Mouse (Mus musculus): ENCODE measurements around the gene 1700020N01Rik. TPM values are rescaled to one million over a fixed set of nuclear protein-coding genes. Genes with fewer than 3 reads are reported as not detected.

1700020N01Rik gene
- polyA plus RNA-seq, 1 experiment, result not detected

DNA sequence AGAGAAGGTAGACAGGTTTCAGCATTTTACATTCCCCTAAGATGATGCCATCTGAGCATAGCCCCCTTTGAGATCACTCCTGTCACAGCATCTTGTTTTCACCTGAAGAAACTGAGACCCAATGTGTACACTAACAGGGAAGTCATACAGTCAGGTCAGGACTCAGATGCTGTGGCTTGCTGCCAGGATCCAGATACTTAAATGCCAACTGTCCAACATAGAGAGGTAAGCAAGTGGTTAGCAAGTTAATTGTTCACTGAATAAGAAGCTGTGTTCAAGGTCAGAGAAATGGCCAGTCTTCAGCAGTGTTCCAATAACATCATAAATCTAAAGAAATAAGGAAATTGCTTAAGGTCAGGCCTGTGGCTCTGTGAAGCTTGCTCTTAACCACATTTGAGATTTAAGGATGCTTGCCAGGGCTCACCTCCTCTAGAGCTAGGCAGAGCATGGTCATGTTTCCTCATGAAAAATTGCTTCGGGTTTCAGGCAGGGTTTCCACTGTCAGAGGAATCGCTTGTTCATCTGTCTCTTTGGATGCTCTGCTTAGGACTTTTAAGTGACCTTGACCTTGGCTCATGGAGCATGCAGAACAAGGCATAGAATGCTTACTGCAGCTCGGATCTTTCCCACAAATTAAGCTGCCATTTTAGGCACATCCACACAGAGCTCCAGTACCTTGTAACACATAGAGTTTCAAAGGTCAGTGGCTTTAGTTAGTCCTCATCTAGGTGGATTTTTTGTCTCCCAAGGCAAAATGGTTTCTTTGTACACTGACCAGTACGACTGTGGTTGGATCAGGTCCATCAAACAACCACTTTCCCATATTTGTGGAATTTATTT, 20.3 kb downstream of the 1700020N01Rik start:
- TF ChIP-seq POLR2A (IDR thresholded peaks at IDR 0.05; ENCODE audit: insufficient read depth, low read depth, low read length) (no peak), CTCF (IDR thresholded peaks at IDR 0.05; ENCODE audit: insufficient read depth, low read depth, low read length) (no peak)
- no peaks in the 10 kb centered on the region for H3K4me1 ChIP-seq (ENCODE audit: control insufficient read depth, insufficient read depth, low read length)
- H3K4me3 ChIP-seq (ENCODE audit: insufficient read depth, low read depth, low read length), result no peak overlapping the region
- no peak overlapping the region for H3K27ac ChIP-seq (ENCODE audit: insufficient read depth, low read depth, low read length)
- 92% methylated on average over 4 of the region's 4 CpGs for WGBS

DNA sequence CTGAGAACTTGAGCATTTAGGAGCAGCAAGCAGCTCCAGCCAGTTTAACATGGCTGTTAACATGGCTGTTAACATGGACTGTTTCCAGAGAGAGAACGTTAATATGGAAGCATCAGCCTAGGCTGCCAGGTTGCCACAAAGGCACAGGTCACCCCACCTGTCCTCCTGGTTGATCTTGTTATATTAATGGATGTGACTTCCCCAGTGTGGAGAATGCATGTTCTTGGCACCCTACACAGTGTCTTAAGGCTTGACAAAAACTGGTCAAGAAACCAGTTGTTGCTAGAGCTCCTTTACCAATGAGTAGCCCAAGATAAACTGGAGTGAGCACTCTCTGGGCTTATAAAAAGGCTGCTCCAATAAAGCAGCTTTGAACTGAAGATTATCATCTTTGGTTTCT, 21.6 kb downstream of the 1700020N01Rik start:
- 92% methylated on average over 1 of the region's 1 CpGs for WGBS
- H3K27ac ChIP-seq (ENCODE audit: insufficient read depth, low read depth, low read length), result no peak overlapping the region
- no peak overlapping the region for H3K4me3 ChIP-seq (ENCODE audit: insufficient read depth, low read depth, low read length)
- H3K4me1 ChIP-seq (ENCODE audit: control insufficient read depth, insufficient read depth, low read length), result no peaks in the 10 kb centered on the region
- TF ChIP-seq POLR2A (IDR thresholded peaks at IDR 0.05; ENCODE audit: insufficient read depth, low read depth, low read length), result no peak
- no peak for TF ChIP-seq CTCF (IDR thresholded peaks at IDR 0.05; ENCODE audit: insufficient read depth, low read depth, low read length)

DNA sequence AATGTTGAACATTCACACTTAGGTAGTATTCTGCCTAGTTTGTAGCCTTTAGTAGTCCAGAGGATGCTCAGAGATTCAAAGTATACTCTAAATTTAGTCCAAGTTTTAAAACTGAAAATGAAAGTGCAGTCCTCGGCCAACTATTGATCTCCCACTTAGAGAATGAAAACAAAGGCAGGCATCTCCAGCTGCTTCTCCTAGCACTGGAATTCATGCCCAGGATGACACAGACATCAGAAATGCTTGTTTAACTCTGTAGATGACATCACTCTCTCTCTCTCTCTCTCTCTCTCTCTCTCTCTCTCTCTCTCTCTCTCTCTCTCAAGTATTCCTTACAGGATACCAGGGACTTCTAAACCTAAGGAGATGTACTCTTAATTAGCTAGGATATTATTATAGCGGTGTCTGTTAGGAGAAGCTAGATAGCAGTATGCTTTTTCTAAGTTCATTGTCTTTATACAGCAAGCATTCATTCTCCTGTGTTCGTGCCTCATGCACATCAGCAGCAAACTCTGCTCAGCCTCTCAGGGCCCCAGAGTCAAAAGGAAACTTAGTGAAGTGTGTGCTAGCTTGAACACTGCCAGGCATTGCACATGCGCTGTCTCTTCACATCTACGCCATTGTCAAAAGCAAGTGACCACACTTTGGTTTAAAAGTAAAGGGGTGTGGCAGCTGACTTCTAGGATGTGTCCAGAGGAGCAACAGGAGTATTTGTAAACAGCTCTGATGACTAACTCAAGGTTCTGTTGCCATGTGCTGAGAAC, 26.0 kb downstream of the 1700020N01Rik start:
- Histone ChIP-seq H3K4me1 (ENCODE audit: control insufficient read depth, insufficient read depth, low read length) (no peaks in the 10 kb centered on the region), H3K27ac (ENCODE audit: insufficient read depth, low read depth, low read length) (no peak overlapping the region), H3K4me3 (ENCODE audit: insufficient read depth, low read depth, low read length) (no peak overlapping the region)
- WGBS, result 71% methylated on average over 5 of the region's 5 CpGs
- TF ChIP-seq CTCF (IDR thresholded peaks at IDR 0.05; ENCODE audit: insufficient read depth, low read depth, low read length), result no peak
- no peak for TF ChIP-seq POLR2A (IDR thresholded peaks at IDR 0.05; ENCODE audit: insufficient read depth, low read depth, low read length)

DNA sequence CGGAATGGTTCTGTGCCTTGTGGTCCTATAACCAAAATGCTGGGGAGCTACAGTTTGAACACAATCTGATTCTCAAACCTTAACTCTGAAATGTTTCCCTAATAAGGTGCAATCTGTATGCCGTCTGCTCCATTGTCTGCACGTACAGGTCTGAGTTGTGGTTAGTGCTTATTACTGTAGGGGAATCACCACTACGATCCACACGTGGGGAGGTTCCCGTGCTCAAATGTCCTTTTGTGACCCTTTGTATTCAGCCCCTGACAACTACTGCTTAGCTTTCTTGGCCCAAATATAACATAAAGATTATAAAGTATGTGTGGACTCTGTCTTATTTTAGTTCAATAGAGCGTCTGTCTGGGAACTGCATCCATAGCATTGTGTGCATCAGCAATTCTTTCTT, 29.1 kb downstream of the 1700020N01Rik start:
- 85% methylated on average over 7 of the region's 7 CpGs for WGBS
- no peak overlapping the region for H3K27ac ChIP-seq (ENCODE audit: insufficient read depth, low read depth, low read length)
- TF ChIP-seq CTCF (IDR thresholded peaks at IDR 0.05; ENCODE audit: insufficient read depth, low read depth, low read length) (no peak), POLR2A (IDR thresholded peaks at IDR 0.05; ENCODE audit: insufficient read depth, low read depth, low read length) (no peak)
- no peak overlapping the region for H3K4me3 ChIP-seq (ENCODE audit: insufficient read depth, low read depth, low read length)
- no peaks in the 10 kb centered on the region for H3K4me1 ChIP-seq (ENCODE audit: control insufficient read depth, insufficient read depth, low read length)

DNA sequence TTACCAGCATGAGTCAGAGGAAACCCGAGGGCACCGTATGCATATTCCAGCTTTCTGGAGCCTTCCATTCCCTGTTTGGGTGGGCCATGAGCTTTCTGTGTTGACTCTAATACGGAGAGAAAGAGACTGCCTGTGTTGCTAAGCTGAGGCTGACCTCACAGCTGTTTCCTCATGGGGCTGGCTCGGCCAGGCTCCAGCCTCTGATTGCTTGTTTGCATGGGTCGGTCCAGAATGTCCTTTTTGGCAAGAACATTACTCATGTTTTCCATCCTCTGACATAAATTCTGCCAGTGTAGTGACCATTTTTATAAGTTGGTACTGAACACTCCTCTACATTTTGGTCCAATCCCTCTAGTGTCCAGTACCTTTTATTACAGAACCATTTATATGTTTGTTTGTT, 35.6 kb downstream of the 1700020N01Rik start:
- Histone ChIP-seq H3K27ac (ENCODE audit: insufficient read depth, low read depth, low read length) (no peak overlapping the region), H3K4me3 (ENCODE audit: insufficient read depth, low read depth, low read length) (no peak overlapping the region), H3K4me1 (ENCODE audit: control insufficient read depth, insufficient read depth, low read length) (no peaks in the 10 kb centered on the region)
- TF ChIP-seq POLR2A (IDR thresholded peaks at IDR 0.05; ENCODE audit: insufficient read depth, low read depth, low read length), result no peak
- no peak for TF ChIP-seq CTCF (IDR thresholded peaks at IDR 0.05; ENCODE audit: insufficient read depth, low read depth, low read length)
- 75% methylated on average over 5 of the region's 5 CpGs for WGBS

DNA sequence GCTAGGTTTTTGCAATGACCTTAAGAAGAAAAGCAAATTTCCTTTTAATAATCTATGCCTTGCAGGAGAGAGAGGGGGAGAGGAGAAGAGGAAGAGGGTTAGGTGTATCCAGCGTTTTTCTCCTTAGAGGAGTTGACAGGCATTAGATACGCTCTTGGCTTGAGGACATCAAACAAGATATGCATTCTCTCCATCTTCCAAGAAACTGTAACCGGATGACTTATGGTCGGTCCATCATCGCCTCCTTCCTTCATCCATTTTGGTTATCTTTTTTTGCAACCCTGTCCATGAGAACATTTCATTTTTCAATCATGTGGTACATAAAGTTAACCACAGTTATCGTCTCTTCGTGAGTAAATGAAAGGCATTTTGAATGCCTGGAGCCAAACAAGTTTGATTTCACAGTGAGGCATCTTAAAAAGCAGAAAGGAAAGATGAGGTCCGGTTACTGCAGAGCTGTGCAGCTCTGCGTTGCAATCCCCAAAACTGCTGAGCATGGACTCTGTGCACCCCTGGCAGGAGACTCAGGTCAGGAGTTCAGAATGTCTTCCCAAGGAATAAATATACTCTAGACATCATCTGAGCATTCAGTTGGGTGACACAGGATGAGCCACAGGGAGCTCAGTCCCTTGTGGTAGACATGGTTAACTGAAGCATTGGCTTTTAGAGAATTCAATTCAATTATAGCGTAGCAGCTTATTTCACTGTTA, 36.2 kb downstream of the 1700020N01Rik start:
- Histone ChIP-seq H3K4me3 (ENCODE audit: insufficient read depth, low read depth, low read length) (no peak overlapping the region), H3K27ac (ENCODE audit: insufficient read depth, low read depth, low read length) (no peak overlapping the region), H3K4me1 (ENCODE audit: control insufficient read depth, insufficient read depth, low read length) (no peaks in the 10 kb centered on the region)
- no peak for TF ChIP-seq CTCF (IDR thresholded peaks at IDR 0.05; ENCODE audit: insufficient read depth, low read depth, low read length)
- WGBS, result 92% methylated on average over 10 of the region's 10 CpGs

DNA sequence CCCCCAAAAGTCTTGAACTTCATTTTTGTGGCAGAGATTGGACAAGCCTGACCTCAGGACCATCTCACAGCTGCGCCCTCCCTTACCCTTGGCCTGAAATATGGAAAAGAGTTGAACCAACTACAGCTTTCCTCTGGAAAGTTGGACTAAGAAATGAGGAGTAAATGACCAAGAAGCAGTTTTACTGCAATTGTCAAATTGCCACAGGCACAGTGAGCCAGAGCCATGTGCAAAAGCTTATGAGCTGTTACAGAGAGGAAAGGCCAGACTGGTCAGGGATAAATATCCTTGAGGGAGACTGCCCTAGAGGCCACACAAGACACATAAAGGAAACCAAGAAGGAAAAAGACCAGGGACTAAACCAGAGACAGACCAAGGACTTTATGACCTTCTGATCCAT, 38.5 kb downstream of the 1700020N01Rik start:
- TF ChIP-seq CTCF (IDR thresholded peaks at IDR 0.05; ENCODE audit: insufficient read depth, low read depth, low read length) (no peak), POLR2A (IDR thresholded peaks at IDR 0.05; ENCODE audit: insufficient read depth, low read depth, low read length) (no peak)
- no peak overlapping the region for H3K4me3 ChIP-seq (ENCODE audit: insufficient read depth, low read depth, low read length)
- no peak overlapping the region for H3K27ac ChIP-seq (ENCODE audit: insufficient read depth, low read depth, low read length)
- WGBS, result 96% methylated on average over 1 of the region's 1 CpGs
- no peaks in the 10 kb centered on the region for H3K4me1 ChIP-seq (ENCODE audit: control insufficient read depth, insufficient read depth, low read length)

DNA sequence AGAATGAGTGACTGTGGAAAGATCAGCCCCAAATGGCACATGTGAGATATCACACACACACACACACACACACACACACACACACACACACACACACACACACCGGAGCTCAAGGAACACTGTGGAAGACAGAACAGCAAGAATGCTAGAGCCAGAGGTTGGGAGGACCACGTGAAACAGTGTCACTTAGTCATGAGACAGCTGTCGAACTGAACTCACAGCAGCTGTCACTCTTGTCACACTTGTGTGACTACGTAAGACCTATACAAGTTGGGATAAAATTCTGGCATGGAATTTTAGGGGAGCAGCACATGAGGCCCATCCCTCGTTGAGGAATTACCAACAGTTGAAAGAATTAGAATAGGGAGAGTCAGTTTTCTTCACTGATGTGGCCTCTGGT, 39.7 kb downstream of the 1700020N01Rik start:
- 71% methylated on average over 5 of the region's 5 CpGs for WGBS
- Histone ChIP-seq H3K4me1 (ENCODE audit: control insufficient read depth, insufficient read depth, low read length) (no peaks in the 10 kb centered on the region), H3K4me3 (ENCODE audit: insufficient read depth, low read depth, low read length) (no peak overlapping the region), H3K27ac (ENCODE audit: insufficient read depth, low read depth, low read length) (no peak overlapping the region)
- no peak for TF ChIP-seq CTCF (IDR thresholded peaks at IDR 0.05; ENCODE audit: insufficient read depth, low read depth, low read length)
- TF ChIP-seq POLR2A (IDR thresholded peaks at IDR 0.05; ENCODE audit: insufficient read depth, low read depth, low read length), result no peak

All from olfactory bulb, adult 2 months (tissue).